Mouse (Mus musculus) limb, embryonic 11.5 days (tissue): ENCODE measurements around the gene Gm1043. TPM values are rescaled to one million over a fixed set of nuclear protein-coding genes. Genes with fewer than 3 reads are reported as not detected.

ENCODE experiments used
- ATAC-seq: fragments of 200-750 bp; cut with Nextera tagmentation; 2 replicates; pipeline ENCODE4 v1.8.0; 2017; ENCODE audit warnings: low read depth; ENCODE audit not compliant: insufficient number of reproducible peaks, low FRiP score, low TSS enrichment
- DNase-seq: peaks from one replicate; pipeline ENCODE4 v3.0.0-alpha.2; 2015; ENCODE audit warnings: low spot score
- H3K27ac ChIP-seq: fragments of 300-500 bp; sonication (generic); replicated peaks from 2 replicates; pipeline ENCODE4 v1.5.1; 2014; ENCODE audit warnings: low read depth, mild to moderate bottlenecking, low read length
- H3K27me3 ChIP-seq: fragments of 300-500 bp; sonication (generic); 2 replicates; pipeline ENCODE4 v1.6.1; 2014; ENCODE audit warnings: mild to moderate bottlenecking, low read length, mixed read lengths; ENCODE audit not compliant: control insufficient read depth, insufficient read depth
- H3K36me3 ChIP-seq: fragments of 300-500 bp; sonication (generic); 2 replicates; pipeline ENCODE4 v1.6.1; 2014; ENCODE audit warnings: mild to moderate bottlenecking, low read length, moderate library complexity, mixed read lengths; ENCODE audit not compliant: control insufficient read depth, insufficient read depth
- H3K4me1 ChIP-seq: fragments of 300-500 bp; sonication (generic); 2 replicates; pipeline ENCODE4 v1.6.1; 2014; ENCODE audit warnings: low read length, mixed read lengths; ENCODE audit not compliant: control insufficient read depth, insufficient read depth
- H3K4me2 ChIP-seq: fragments of 300-500 bp; sonication (generic); 2 replicates; pipeline ENCODE4 v1.6.1; 2014; ENCODE audit warnings: low read depth, mild to moderate bottlenecking, moderate library complexity; ENCODE audit not compliant: severe bottlenecking
- H3K4me3 ChIP-seq: fragments of 300-500 bp; sonication (generic); 2 replicates; pipeline ENCODE4 v1.5.1; 2014; ENCODE audit warnings: low read depth, low read length
- H3K9ac ChIP-seq: fragments of 300-500 bp; sonication (generic); 2 replicates; pipeline ENCODE4 v1.6.1; 2014; ENCODE audit warnings: mild to moderate bottlenecking, low read length
- H3K9me3 ChIP-seq: fragments of 300-500 bp; sonication (generic); 2 replicates; pipeline ENCODE4 v1.6.1; 2016; ENCODE audit warnings: low read length; ENCODE audit not compliant: control insufficient read depth
- WGBS: fragments of 180-500 bp; shearing (Covaris S2); extraction: QIAGEN DNeasy Blood & Tissue Kit; methylation state at CpG from one replicate; pipeline ENCODE4 v1.1.7; 2014; 5-methylcytosine and 5-hydroxymethylcytosine counted together
- polyA plus RNA-seq: library from polyadenylated mRNA; unstranded; fragments of >200 nt; fragmentation: Nextera tagmentation; extraction: Ambion mirVana; gene quantifications from 2 replicates; pipeline ENCODE4 v1.2.1, GENCODE M21; 2014

Gm1043 gene
- polyA plus RNA-seq, 1 experiment from 2014 or later = not detected

- WGBS = 33% methylated on average over 6 of the region's 6 CpGs
- ATAC-seq = no peak
Measured at GRCm38 (mm10) chr5:37109280-37109849, 24.2 kb downstream of the Gm1043 start.

GRCm38 (mm10) chr5:37112389-37112788, 27.2 kb downstream of the Gm1043 start:
- no peaks in the 10 kb centered on the region for H3K4me1 ChIP-seq
- H3K9me3 ChIP-seq = no peaks in the 10 kb centered on the region
- H3K9ac ChIP-seq = no peak overlapping the region
- WGBS = 79% methylated on average over 7 of the region's 7 CpGs
- ATAC-seq = no peak
- H3K27me3 ChIP-seq = no peaks in the 10 kb centered on the region
- H3K4me3 ChIP-seq = no peak overlapping the region
- H3K27ac ChIP-seq = no peak overlapping the region
- H3K4me2 ChIP-seq = no peak overlapping the region
- H3K36me3 ChIP-seq = no peaks in the 10 kb centered on the region
- DNase-seq = no peak

More at GRCm38 (mm10) chr5:37109280-37109849, 24.2 kb downstream of the Gm1043 start:
- no peak overlapping the region for H3K9ac ChIP-seq
- no peak overlapping the region for H3K27ac ChIP-seq
- H3K36me3 ChIP-seq = no peaks in the 10 kb centered on the region
- no peaks in the 10 kb centered on the region for H3K4me1 ChIP-seq
- DNase-seq = peak; percentile 81
- no peak overlapping the region for H3K4me2 ChIP-seq
- H3K4me3 ChIP-seq = no peak overlapping the region
- no peaks in the 10 kb centered on the region for H3K9me3 ChIP-seq
- no peaks in the 10 kb centered on the region for H3K27me3 ChIP-seq

- no peak overlapping the region for H3K9ac ChIP-seq
- no peak overlapping the region for H3K4me3 ChIP-seq
- H3K27ac ChIP-seq = no peak overlapping the region
- ATAC-seq (no peak), DNase-seq (no peak)
- no peaks in the 10 kb centered on the region for H3K36me3 ChIP-seq
- 63% methylated on average over 9 of the region's 9 CpGs for WGBS
- no peak overlapping the region for H3K4me2 ChIP-seq
- H3K27me3 ChIP-seq = no peaks in the 10 kb centered on the region
- H3K9me3 ChIP-seq = no peaks in the 10 kb centered on the region
- no peaks in the 10 kb centered on the region for H3K4me1 ChIP-seq
Measured at GRCm38 (mm10) chr5:37117126-37117525, 32.0 kb downstream of the Gm1043 start.

- Histone ChIP-seq H3K36me3 (no peaks in the 10 kb centered on the region), H3K9me3 (no peaks in the 10 kb centered on the region), H3K27ac (no peak overlapping the region), H3K27me3 (no peaks in the 10 kb centered on the region), H3K4me2 (no peak overlapping the region), H3K4me3 (no peak overlapping the region), H3K9ac (no peak overlapping the region), H3K4me1 (no peaks in the 10 kb centered on the region)
- DNase-seq (peak; percentile 42), ATAC-seq (no peak)
- 48% methylated on average over 4 of the region's 4 CpGs for WGBS
Measured at GRCm38 (mm10) chr5:37118242-37118641, 33.1 kb downstream of the Gm1043 start.

GRCm38 (mm10) chr5:37121186-37121680, 36.1 kb downstream of the Gm1043 start:
- no peaks in the 10 kb centered on the region for H3K9me3 ChIP-seq
- no peaks in the 10 kb centered on the region for H3K4me1 ChIP-seq
- no peak overlapping the region for H3K27ac ChIP-seq
- WGBS = 67% methylated on average over 7 of the region's 7 CpGs
- ATAC-seq (no peak), DNase-seq (no peak)
- H3K27me3 ChIP-seq = no peaks in the 10 kb centered on the region
- H3K4me3 ChIP-seq = no peak overlapping the region
- no peak overlapping the region for H3K4me2 ChIP-seq
- H3K9ac ChIP-seq = no peak overlapping the region
- no peaks in the 10 kb centered on the region for H3K36me3 ChIP-seq

GRCm38 (mm10) chr5:37131841-37132240, 46.7 kb downstream of the Gm1043 start:
- no peaks in the 10 kb centered on the region for H3K9me3 ChIP-seq
- no peak overlapping the region for H3K4me2 ChIP-seq
- H3K9ac ChIP-seq = no peak overlapping the region
- no peak overlapping the region for H3K27ac ChIP-seq
- H3K36me3 ChIP-seq = no peaks in the 10 kb centered on the region
- no peak overlapping the region for H3K4me3 ChIP-seq
- 50% methylated on average over 4 of the region's 4 CpGs for WGBS
- ATAC-seq (no peak), DNase-seq (peak; percentile 27)
- H3K27me3 ChIP-seq = no peaks in the 10 kb centered on the region
- no peaks in the 10 kb centered on the region for H3K4me1 ChIP-seq

- H3K27ac ChIP-seq = no peak overlapping the region
- WGBS = 76% methylated on average over 8 of the region's 8 CpGs
- no peak for ATAC-seq
Measured at GRCm38 (mm10) chr5:37141745-37142144, 56.6 kb downstream of the Gm1043 start.

GRCm38 (mm10) chr5:37147536-37147935, 62.4 kb downstream of the Gm1043 start:
- ATAC-seq (no peak), DNase-seq (peak; percentile 63)
- 17% methylated on average over 4 of the region's 4 CpGs for WGBS
- Histone ChIP-seq H3K4me2 (no peak overlapping the region), H3K36me3 (no peaks in the 10 kb centered on the region), H3K4me1 (no peaks in the 10 kb centered on the region), H3K27me3 (no peaks in the 10 kb centered on the region), H3K9me3 (no peaks in the 10 kb centered on the region), H3K9ac (no peak overlapping the region), H3K27ac (no peak overlapping the region), H3K4me3 (no peak overlapping the region)

More at GRCm38 (mm10) chr5:37141745-37142144, 56.6 kb downstream of the Gm1043 start:
- H3K27me3 ChIP-seq = no peaks in the 10 kb centered on the region
- no peak for DNase-seq
- no peaks in the 10 kb centered on the region for H3K9me3 ChIP-seq
- H3K4me1 ChIP-seq = no peaks in the 10 kb centered on the region
- no peak overlapping the region for H3K9ac ChIP-seq
- no peaks in the 10 kb centered on the region for H3K36me3 ChIP-seq
- H3K4me3 ChIP-seq = no peak overlapping the region
- no peak overlapping the region for H3K4me2 ChIP-seq

GRCm38 (mm10) chr5:37150650-37151049, 65.5 kb downstream of the Gm1043 start:
- Histone ChIP-seq H3K27me3 (no peaks in the 10 kb centered on the region), H3K4me2 (no peak overlapping the region), H3K4me1 (no peaks in the 10 kb centered on the region), H3K9me3 (no peaks in the 10 kb centered on the region), H3K4me3 (no peak overlapping the region), H3K9ac (no peak overlapping the region), H3K27ac (no peak overlapping the region), H3K36me3 (no peaks in the 10 kb centered on the region)
- ATAC-seq = no peak
- no peak for DNase-seq
- WGBS = 76% methylated on average over 5 of the region's 5 CpGs
